Mouse (Mus musculus) stomach, postnatal 0 days (tissue): ENCODE measurements around the gene Lcn2. TPM values are rescaled to one million over a fixed set of nuclear protein-coding genes. Genes with fewer than 3 reads are reported as not detected.

Experiments
- ATAC-seq: fragments of 200-750 bp; cut with Nextera tagmentation; 2 replicates; pipeline ENCODE4 v1.8.0; 2017; ENCODE audit not compliant: low FRiP score, low TSS enrichment
- DNase-seq: peaks from one replicate; pipeline ENCODE4 v3.0.0-alpha.2; 2016; ENCODE audit warnings: low spot score
- H3K27ac ChIP-seq: fragments of 300-500 bp; sonication (generic); replicated peaks from 2 replicates; pipeline ENCODE4 v1.5.1; 2014; ENCODE audit warnings: mild to moderate bottlenecking, control low read depth
- H3K27me3 ChIP-seq: fragments of 300-500 bp; sonication (generic); 2 replicates; pipeline ENCODE4 v1.6.1; 2014; ENCODE audit warnings: low read length; ENCODE audit not compliant: control insufficient read depth, insufficient read depth
- H3K36me3 ChIP-seq: fragments of 300-500 bp; sonication (generic); 2 replicates; pipeline ENCODE4 v1.6.1; 2014; ENCODE audit warnings: low read length, mixed read lengths; ENCODE audit not compliant: control insufficient read depth, insufficient read depth
- H3K4me1 ChIP-seq: fragments of 300-500 bp; sonication (generic); replicated peaks from 2 replicates; pipeline ENCODE4 v1.6.1; 2014; ENCODE audit warnings: antibody characterized with exemption; ENCODE audit not compliant: control insufficient read depth, insufficient read depth
- H3K4me2 ChIP-seq: fragments of 300-500 bp; sonication (generic); replicated peaks from 2 replicates; pipeline ENCODE4 v1.6.1; 2014; ENCODE audit warnings: low read depth, mild to moderate bottlenecking, control low read depth, moderate library complexity
- H3K4me3 ChIP-seq: fragments of 300-500 bp; sonication (generic); 2 replicates; pipeline ENCODE4 v1.5.1; 2014; ENCODE audit warnings: low read depth, low read length, control low read depth
- H3K9ac ChIP-seq: fragments of 300-500 bp; sonication (generic); 2 replicates; pipeline ENCODE4 v1.6.1; 2014; ENCODE audit warnings: mild to moderate bottlenecking, low read length, control low read depth, mixed read lengths
- H3K9me3 ChIP-seq: fragments of 300-500 bp; sonication (generic); 2 replicates; pipeline ENCODE4 v1.6.1; 2016; ENCODE audit warnings: low read length; ENCODE audit not compliant: control insufficient read depth
- CTCF ChIP-seq: IDR thresholded peaks from 2 replicates; pipeline ENCODE4 v1.5.1; 2016; ENCODE audit warnings: antibody characterized with exemption, low read depth, mild to moderate bottlenecking, moderate library complexity
- EP300 ChIP-seq: optimal IDR thresholded peaks from 2 replicates; pipeline ENCODE3; 2016; ENCODE audit warnings: antibody characterized with exemption
- WGBS: fragments of 180-500 bp; shearing (Covaris S2); extraction: QIAGEN DNeasy Blood & Tissue Kit; methylation state at CpG from one replicate; pipeline ENCODE4 v1.1.7; 2014; 5-methylcytosine and 5-hydroxymethylcytosine counted together
- polyA plus RNA-seq: library from polyadenylated mRNA; unstranded; fragments of >200 nt; fragmentation: Nextera tagmentation; extraction: Ambion mirVana; gene quantifications from 2 replicates; pipeline ENCODE4 v1.2.1, GENCODE M21; 2015

The Lcn2 gene
- polyA plus RNA-seq, 1 experiment from 2014 or later: 1.8 TPM

DNA sequence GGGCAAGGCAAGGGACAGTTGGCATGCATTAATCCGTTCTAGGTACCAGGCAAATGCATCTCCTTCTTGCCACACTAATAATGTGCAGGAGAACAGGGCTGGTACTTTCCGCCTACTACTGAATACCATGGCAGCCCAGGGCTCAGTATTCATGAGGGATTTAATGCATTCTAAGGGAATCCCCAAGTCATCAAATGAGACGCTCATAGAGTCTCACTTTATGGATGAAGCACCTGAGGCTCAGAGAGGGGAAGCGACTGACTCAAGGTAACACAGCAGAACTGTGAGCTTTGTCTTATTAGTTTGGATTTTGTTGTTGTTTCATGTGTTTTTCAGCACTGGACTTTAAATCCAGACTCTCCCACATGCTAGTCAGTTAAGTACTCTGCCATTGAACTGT, 46.0 kb downstream of the Lcn2 start:
- no peaks in the 10 kb centered on the region for H3K36me3 ChIP-seq
- no peak overlapping the region for H3K27ac ChIP-seq
- DNase-seq (no peak), ATAC-seq (no peak)
- 83% methylated on average over 4 of the region's 4 CpGs for WGBS
- no peak overlapping the region for H3K4me2 ChIP-seq
- TF ChIP-seq EP300 (no peak), CTCF (no peak)
- no peak overlapping the region for H3K9ac ChIP-seq
- no peaks in the 10 kb centered on the region for H3K4me1 ChIP-seq
- no peak overlapping the region for H3K4me3 ChIP-seq
- H3K9me3 ChIP-seq: no peaks in the 10 kb centered on the region
- no peaks in the 10 kb centered on the region for H3K27me3 ChIP-seq

DNA sequence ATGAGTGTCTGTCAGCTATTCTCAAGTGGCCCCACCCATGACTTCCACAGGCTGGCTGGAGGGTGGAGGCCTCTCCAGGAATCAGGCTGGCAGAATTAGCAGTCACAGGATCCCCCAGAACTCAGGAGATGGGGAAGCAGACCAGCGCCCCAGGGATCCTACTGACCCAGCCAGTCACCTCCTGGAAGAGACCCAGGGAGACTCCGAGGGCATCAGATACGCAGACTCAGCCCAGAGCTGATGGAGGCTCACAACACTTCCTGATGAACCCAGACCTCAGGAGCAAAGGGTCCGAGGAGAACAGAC, 46.5 kb downstream of the Lcn2 start:
- Histone ChIP-seq H3K4me2 (no peak overlapping the region), H3K27me3 (no peaks in the 10 kb centered on the region), H3K4me3 (no peak overlapping the region), H3K27ac (no peak overlapping the region), H3K36me3 (no peaks in the 10 kb centered on the region), H3K9ac (no peak overlapping the region), H3K9me3 (no peaks in the 10 kb centered on the region), H3K4me1 (no peaks in the 10 kb centered on the region)
- 90% methylated on average over 4 of the region's 4 CpGs for WGBS
- ATAC-seq: no peak
- no peak for TF ChIP-seq CTCF
- TF ChIP-seq EP300: no peak
- no peak for DNase-seq

DNA sequence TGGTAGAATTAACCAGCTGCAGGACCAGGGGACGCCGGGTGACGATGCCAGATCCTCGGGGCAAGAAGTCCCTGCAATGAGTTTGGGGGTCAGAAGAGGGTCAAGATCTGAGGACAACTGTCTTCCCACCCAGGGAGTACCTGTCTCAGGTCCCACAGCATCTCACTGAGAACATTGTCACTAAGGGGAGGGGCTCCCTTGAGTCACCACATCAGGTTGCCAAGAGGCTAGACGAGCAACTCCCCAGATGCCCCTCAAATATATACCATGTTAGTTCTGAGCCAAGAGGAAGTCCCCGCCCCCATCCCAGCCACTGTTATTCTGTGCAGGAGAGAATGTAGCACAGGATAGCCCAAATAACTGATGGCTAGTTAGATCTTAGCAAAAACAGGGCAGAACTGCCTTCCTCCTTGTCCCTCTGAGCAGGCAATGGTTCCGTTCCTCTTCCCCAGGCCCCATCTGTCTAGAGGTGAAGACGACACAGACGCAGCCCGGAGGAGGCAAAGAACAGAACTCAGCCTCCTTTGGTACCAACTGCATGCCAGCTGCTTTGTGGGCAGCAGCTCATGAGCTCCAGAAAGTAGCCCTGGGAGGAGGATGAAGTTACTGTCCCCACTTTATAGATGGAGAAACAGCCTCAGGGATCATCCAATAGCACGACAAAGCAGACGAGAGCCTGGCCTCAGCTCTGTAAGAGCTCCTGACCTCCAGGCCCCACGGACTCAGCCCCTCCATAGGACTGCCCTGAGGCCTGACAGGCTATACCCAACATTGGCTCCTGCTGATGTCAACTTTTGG, 47.0 kb downstream of the Lcn2 start:
- Histone ChIP-seq H3K9ac (0 out of 2 replicates have a peak overlapping the region, but pooled peaks have one; percentile 9), H3K9me3 (no peaks in the 10 kb centered on the region), H3K36me3 (no peaks in the 10 kb centered on the region), H3K27me3 (no peaks in the 10 kb centered on the region), H3K4me2 (no peak overlapping the region), H3K4me3 (no peak overlapping the region), H3K27ac (no peak overlapping the region), H3K4me1 (no peaks in the 10 kb centered on the region)
- no peak for ATAC-seq
- no peak for DNase-seq
- no peak for TF ChIP-seq CTCF
- TF ChIP-seq EP300: no peak
- WGBS: 83% methylated on average over 13 of the region's 13 CpGs

GRCm38 (mm10) chr2:32339912-32340642, 48.0 kb downstream of the Lcn2 start:
- H3K9ac ChIP-seq: no peak overlapping the region
- no peak for ATAC-seq

DNA sequence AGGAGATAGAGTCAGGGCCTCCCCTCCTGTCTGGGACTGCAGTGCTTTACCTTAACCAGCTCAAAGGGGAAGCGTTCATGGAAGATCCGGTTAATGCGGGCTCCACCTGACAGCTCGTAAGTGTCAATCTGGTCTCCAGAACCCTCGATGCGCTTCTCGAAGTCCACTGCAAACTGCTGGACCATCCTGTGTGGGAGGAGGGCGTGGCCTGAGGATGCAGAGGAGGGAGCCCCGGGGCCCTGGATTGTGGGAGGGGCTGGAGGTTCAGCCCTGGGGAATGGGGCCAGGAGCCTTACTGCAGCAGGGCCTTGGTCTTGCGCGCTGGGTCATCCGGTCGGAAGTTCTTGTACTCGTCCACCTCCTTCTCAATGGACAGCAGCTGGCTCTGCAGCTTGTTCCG, 52.2 kb downstream of the Lcn2 start:
- Histone ChIP-seq H3K9me3 (no peaks in the 10 kb centered on the region), H3K9ac (no peak overlapping the region), H3K4me2 (no peak overlapping the region), H3K27ac (no peak overlapping the region), H3K27me3 (no peaks in the 10 kb centered on the region), H3K4me1 (no peaks in the 10 kb centered on the region), H3K36me3 (no peaks in the 10 kb centered on the region), H3K4me3 (no peak overlapping the region)
- no peak for ATAC-seq
- DNase-seq: no peak
- no peak for TF ChIP-seq CTCF
- no peak for TF ChIP-seq EP300
- 49% methylated on average over 15 of the region's 15 CpGs for WGBS

More at GRCm38 (mm10) chr2:32339912-32340642, 48.0 kb downstream of the Lcn2 start:
- Histone ChIP-seq H3K9me3 (no peaks in the 10 kb centered on the region), H3K27me3 (no peaks in the 10 kb centered on the region), H3K4me2 (no peak overlapping the region), H3K4me1 (no peaks in the 10 kb centered on the region), H3K27ac (no peak overlapping the region), H3K4me3 (no peak overlapping the region), H3K36me3 (no peaks in the 10 kb centered on the region)
- DNase-seq: no peak
- TF ChIP-seq CTCF: no peak
- TF ChIP-seq EP300: no peak
- 55% methylated on average over 26 of the region's 26 CpGs for WGBS

Other genes with a start within 250 kb of the Lcn2 start
- gene Prrc2b, start 237.2 kb downstream of the Lcn2 start, polyA plus RNA-seq: 18.7 and 21.6 TPM in 2 replicates
- gene Pomt1, start 151.7 kb downstream of the Lcn2 start, polyA plus RNA-seq: 6.2 and 6.9 TPM in 2 replicates
- 32.2 and 34.8 TPM in 2 replicates for gene Uck1, start 128.1 kb downstream of the Lcn2 start, polyA plus RNA-seq
- gene Golga2, start 100.9 kb downstream of the Lcn2 start, polyA plus RNA-seq: 18.1 and 18.5 TPM in 2 replicates
- 254 and 313 TPM in 2 replicates for gene Swi5, start 100.2 kb downstream of the Lcn2 start, polyA plus RNA-seq
- gene Ciz1, start 35.9 kb downstream of the Lcn2 start, polyA plus RNA-seq: 14.0 and 16.1 TPM in 2 replicates
- gene Dnm1, start 34.9 kb downstream of the Lcn2 start, polyA plus RNA-seq: 5.6 and 6.2 TPM in 2 replicates
- gene 1110008P14Rik, start 6.3 kb downstream of the Lcn2 start, polyA plus RNA-seq: 85.0 and 90.1 TPM in 2 replicates
- gene Ptges2, start 7.6 kb upstream of the Lcn2 start, polyA plus RNA-seq: 31.6 and 33.0 TPM in 2 replicates
- gene Naif1, start 62.2 kb upstream of the Lcn2 start, polyA plus RNA-seq: 2.5 and 2.6 TPM in 2 replicates
- 11.1 and 11.5 TPM in 2 replicates for gene Slc25a25, start 63.2 kb upstream of the Lcn2 start, polyA plus RNA-seq
- 16.6 and 20.2 TPM in 2 replicates for gene Fam102a, start 147.1 kb upstream of the Lcn2 start, polyA plus RNA-seq
- 87.5 and 91.8 TPM in 2 replicates for gene Dpm2, start 182.6 kb upstream of the Lcn2 start, polyA plus RNA-seq
- 0.08 and 0.18 TPM in 2 replicates for gene Pip5kl1, start 186.5 kb upstream of the Lcn2 start, polyA plus RNA-seq
- gene 9430097D07Rik, start 187.4 kb upstream of the Lcn2 start, polyA plus RNA-seq: not detected in 2 replicates
- 7.4 and 7.7 TPM in 2 replicates for gene St6galnac4, start 198.8 kb upstream of the Lcn2 start, polyA plus RNA-seq
- gene St6galnac6, start 211.5 kb upstream of the Lcn2 start, polyA plus RNA-seq: 9.1 and 11.3 TPM in 2 replicates
- gene Ak1, start 233.5 kb upstream of the Lcn2 start, polyA plus RNA-seq: 21.8 and 26.1 TPM in 2 replicates